21 mouse cellular contexts compared by ENCODE assay signal in the genomic region with DNA sequence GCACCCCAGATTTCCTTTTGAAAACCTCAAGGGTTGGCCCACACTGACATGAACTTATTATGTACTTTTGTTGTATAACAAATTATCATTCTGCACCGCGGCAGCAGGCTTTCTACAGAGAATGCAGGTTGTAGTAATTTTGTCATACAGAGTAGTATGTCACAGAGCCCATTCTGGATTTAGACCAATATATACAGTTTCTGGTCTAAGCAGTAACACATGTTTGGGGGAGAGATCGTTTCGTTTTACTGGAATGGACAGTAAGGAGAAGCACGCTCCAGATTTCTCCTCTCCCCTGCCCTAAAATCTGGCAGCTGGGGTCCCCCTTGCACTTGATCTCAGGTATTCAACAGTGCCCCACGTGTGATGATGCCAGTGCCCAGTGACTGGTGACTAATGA.
"Had no signal": no experiment of that assay in that cellular context is flagged by ENCODE, and none has a peak within 500 bp of the region (broad histone marks: within the 10 kb centered on the region; RNA-seq: fewer than 3 reads in every experiment).

No protein-coding gene starts in this region.

- H3K9me3 ChIP-seq: liver, embryonic 12.5 days; liver, embryonic 15.5 days; lung, embryonic 15.5 days; megakaryocyte, embryonic 14.5 days; midbrain, embryonic 10.5 days; midbrain, embryonic 13.5 days; neural tube, embryonic 13.5 days had no signal

- H3K4me3 ChIP-seq: left cerebral cortex, adult 2 months; liver, embryonic 12.5 days; liver, embryonic 15.5 days; lung, embryonic 15.5 days; megakaryocyte, embryonic 14.5 days; midbrain, embryonic 10.5 days; midbrain, embryonic 13.5 days; myocyte; neural tube, embryonic 13.5 days had no signal

- H3K4me2 ChIP-seq: liver, embryonic 12.5 days; liver, embryonic 15.5 days; lung, embryonic 15.5 days; midbrain, embryonic 13.5 days; neural tube, embryonic 13.5 days had no signal

- H3K4me1 ChIP-seq: liver, embryonic 12.5 days; liver, embryonic 15.5 days; lung, embryonic 15.5 days; megakaryocyte, embryonic 14.5 days; midbrain, embryonic 10.5 days; midbrain, embryonic 13.5 days; neural tube, embryonic 13.5 days had no signal

- ATAC-seq: liver, embryonic 12.5 days; midbrain, embryonic 13.5 days; midbrain, embryonic 16.5 days had no signal

- H3K9ac ChIP-seq: liver, embryonic 12.5 days; liver, embryonic 15.5 days; lung, embryonic 15.5 days; midbrain, embryonic 13.5 days; neural tube, embryonic 13.5 days had no signal

- H3K36me3 ChIP-seq: liver, embryonic 12.5 days; liver, embryonic 15.5 days; lung, embryonic 15.5 days; midbrain, embryonic 10.5 days; midbrain, embryonic 13.5 days; neural tube, embryonic 13.5 days had no signal

- H3K27me3 ChIP-seq: liver, embryonic 12.5 days; liver, embryonic 15.5 days; lung, embryonic 15.5 days; megakaryocyte, embryonic 14.5 days; midbrain, embryonic 13.5 days; neural tube, embryonic 13.5 days had no signal

- DNase-seq: kidney, adult 9 months; kidney, postnatal 36 days; layer of hippocampus, postnatal 36 days; liver; lung, adult 18-20 months; lung, postnatal 10 days; lung, postnatal 36 days; retina, postnatal 1 day; right cerebral cortex, postnatal 25 days; thymus, adult 18-20 months; thymus, postnatal 36 days had no signal

- H3K27ac ChIP-seq: left cerebral cortex, adult 2 months; liver, embryonic 12.5 days; liver, embryonic 15.5 days; lung, embryonic 15.5 days; midbrain, embryonic 10.5 days; midbrain, embryonic 13.5 days; neural tube, embryonic 13.5 days had no signal
